Mouse (Mus musculus) CH12F3 (cell line): ENCODE measurements around the gene Actn1.

ENCODE experiments used
- in situ Hi-C: fragments of 300-500 bp; cut with MboI; formaldehyde crosslinking; loops from 2 replicates; pipeline ENCODE4 v1.14.3; 2020; ENCODE audit warnings: low sequenced_read_pairs

Gene Actn1

DNA sequence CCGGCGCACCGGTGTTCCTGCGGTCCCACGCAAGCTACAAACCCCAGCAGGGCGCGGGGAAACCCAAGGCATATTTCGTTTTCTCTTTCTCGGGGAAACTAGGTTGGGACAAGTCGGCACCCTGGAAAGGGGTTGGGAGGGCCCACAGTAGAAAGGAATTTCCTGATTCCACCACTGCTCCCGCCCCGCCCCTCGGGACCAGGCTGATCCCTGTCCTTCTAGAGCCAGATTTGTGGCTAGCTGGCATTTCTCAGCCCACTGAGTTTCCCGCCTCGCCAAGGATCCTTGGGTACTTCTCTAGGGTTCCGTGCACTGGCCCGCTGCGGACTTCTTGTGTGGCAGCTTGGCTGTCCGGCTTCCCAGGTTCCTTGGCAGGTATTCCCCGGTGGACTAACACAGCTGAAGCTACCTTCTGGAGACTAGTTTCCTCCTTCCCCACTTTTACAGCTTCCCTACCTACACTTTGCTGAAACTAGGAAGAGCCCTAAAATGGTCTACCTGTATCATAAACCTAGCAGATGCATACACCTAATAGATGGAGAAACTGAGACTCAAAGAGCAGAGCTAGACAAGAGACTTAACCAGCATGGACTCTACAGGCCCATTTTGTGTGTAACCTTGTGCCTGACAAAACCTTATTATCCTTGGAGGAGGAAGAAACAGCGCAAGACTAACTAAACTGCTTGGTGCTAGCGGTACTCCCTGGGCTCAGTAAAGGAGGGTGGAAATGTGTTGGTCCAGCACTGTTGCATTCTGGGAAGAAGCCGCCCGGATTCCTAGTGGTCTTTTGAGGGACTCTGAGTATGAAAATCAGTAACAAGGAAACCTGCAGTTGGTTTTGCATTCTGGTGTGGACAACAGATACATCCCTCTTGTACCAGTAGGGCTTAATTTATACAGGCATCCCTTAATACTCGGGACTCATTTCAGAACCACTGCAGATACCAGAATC is 849 bp upstream of the Actn1 start:
- in situ Hi-C loops = no loop called here

DNA sequence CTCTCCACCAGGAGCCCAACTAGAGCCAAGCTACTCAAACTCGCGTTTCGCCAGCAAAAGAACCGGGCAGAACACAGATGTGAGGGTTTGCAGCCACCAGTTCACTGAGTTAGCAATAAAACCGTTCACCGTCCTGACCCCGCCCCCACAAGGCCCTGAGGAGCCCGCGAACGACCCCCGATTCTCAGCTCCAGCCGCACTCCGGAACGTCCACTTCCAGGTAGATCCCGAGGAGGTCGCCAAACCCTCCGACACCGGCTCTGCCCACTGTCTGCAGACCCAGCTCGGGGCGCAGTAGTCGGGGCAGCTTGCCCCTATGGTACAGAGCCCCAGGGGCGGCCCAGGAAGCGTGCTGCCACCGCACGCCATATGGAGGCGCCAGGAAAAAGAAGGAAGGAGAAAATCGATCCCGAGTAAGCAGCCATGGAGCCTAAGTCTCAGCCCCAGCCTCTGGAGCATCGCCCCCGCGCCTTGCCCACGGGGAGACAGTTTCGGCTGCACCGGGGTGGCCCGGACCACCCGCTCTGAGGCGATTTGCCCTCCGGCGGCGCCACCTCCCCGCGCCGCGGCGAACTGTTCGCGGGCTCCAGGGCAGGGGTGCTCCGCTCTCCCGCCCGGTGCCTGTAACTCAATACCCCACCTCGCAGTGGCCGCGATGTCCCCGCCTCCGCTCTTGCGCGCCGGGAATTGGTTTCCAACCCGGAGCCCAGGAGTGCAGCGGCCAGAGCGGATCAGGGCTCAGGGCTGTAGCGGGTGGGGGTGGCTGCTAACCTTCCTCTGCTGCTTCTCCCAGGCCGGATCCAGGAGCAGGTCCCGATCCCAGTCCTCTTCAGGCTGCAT is 735 bp downstream of the Actn1 start:
- in situ Hi-C loops = no loop called here

DNA sequence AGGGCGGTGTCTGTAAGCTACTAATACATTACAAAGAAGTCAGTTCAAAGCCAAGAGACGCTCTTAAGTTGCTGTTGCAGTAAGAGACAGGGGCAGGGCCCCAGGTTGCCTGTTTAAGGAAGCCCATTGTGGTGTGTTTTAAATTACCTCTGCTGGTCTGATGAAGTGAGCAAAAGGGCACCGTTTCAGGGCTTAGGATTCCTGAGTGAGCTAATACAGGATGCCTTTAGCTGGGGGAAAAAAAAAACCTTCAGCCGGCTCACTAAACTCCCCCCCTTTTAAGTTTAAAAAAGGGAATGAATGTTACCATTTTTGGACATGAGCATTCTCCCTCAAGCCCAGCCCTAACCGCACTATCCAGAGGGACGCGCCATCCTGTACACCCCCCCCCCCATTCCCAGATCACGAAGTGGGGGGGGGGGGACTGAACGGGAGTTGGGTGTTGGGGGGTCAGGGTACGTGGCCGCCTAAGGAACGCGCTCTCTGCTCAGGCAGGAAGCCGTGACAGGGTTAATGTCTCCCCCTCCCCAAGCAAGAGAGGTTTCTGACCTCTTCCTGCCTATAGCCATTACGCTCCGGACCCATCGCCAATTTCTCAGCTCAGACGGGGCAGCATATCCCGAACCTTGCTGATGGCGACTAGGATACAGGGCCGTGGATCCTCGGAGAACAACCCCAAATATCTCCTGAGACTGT is 1.5 kb downstream of the Actn1 start:
- in situ Hi-C loops = no loop called here

DNA sequence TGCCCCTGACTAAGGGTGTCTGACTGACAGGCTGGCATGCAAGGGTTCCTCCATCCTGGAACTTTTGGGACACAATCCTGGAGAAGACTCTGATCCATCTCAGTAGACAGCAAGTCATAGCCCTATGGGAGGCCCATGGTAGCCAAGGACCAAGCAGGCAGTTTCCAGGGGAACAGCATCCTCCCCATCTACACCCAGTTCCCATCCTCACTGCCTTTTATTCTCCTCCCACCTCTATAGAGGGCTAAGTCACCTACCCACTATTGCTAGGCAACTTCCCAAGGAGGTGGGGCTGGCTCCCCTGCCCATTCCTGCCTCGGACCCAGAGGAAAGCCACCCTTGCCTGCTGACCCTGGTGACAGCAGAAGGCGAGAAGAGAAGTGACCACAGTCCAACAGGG is 8.2 kb downstream of the Actn1 start:
- in situ Hi-C loops = no loop called here

DNA sequence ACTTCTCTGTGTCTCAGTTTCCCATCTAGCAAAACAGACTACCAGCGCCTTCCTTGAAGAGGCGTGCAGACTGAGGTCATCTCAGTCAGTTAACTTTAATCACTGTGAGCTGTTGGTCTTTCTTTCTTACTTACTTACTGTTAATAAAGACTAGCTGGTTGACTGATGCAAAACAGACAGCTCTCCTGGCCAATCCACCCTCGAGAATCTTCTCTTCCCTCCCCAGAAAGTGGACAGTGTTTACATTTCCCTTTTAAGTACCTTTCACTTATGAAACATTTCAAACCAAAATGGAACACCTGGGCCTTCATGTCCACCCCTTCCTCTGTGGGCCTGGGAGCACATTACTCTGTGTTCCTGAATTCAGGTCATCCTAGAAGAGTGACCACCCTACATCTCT is 8.6 kb downstream of the Actn1 start:
- in situ Hi-C loops = no loop called here

DNA sequence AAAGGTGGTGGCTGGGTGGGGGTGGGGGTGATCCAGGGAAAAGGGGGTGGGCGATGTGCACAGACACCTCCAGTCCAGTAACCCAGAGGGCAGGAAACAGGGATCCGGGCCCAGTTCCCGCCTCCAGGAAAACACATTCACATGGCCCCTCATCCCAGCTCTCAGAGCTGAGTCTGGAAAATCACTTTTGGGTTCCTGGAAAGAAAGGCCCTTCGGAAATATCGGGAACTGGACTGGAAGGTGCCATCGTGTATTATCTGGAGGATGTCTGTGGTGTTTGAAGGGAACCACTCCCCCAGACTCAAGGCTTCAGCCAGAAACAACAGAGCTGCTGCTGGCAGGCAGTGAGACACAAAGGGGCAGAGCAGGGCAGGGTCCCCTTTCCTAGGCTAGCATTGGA is 10.6 kb downstream of the Actn1 start:
- in situ Hi-C loops = no loop called here

DNA sequence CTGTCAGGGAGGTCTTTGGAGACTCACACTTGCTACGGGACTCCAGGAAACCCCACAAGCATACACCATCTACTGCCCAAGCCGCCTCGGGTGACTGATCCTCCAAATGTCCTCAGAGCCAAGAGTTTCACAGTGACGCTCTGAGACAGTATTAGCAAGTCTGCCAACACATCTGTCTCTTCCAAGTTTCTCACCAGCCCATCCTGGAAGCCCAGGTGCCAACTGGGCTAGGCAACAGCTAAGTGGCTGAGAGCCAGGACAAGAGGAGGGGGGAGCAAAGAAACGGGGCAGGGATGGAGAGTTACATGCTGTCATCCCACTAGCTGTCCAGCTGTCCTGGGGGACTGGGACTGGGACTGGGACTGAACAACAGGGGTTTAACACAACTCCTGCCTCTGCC is 13.1 kb downstream of the Actn1 start:
- in situ Hi-C loops = no loop called here

DNA sequence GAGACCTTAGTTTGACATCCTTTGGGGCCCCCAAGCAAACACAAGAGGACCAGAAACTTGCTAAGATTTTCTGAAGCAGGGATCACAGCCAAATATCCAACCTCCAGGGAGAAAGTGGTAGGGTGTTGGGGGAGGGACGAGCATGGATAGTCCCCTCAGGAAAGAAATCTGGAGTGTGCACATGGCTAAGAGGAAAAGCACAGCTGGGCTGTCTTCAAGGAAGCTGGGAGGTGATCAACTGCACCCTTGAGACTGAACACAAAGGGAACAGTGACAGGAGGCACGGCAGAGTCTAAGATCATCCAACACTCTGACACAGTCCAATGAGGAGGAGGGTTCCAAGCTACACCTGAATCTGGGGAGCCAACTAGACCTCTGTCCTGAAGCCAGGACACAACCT is 13.7 kb downstream of the Actn1 start:
- in situ Hi-C loops = no loop called here

DNA sequence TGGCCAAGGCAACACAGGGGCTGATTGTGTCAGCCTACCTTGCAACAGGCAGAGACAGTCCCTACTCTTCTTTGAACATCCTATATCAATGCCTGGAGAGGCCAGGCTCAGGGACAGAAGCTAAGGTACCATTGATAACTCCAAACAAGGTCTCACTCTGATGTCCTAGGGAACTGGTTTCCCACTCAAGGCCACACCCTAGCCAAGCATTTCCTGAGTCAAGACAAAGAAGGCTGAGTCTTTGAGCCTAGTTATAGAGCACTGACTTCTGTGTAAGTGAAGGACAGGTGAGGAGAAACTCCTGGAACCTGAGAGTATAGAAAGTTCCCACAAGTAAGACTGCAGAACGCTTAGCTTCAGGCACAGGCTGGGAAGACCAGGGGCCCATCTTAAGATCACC is 15.4 kb downstream of the Actn1 start:
- in situ Hi-C loops = no loop called here

DNA sequence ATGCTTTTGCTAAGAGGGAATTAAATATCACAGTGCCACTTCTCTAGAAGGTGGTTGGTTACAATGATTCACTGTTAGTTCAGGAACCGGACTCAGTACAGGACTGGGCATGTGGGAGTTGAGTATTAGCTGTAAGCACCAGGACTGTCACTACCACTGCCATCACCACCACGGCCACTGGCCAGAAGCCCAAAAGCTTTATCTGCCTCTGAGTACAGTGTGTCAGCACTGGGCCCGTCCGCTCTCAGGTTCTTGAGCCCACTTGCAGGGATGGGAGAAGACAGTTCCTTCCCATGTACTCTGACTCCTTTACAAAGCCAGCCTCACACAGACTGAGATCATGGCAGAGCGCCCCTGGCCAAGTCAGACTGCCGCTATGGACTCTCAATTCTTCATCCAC is 16.0 kb downstream of the Actn1 start:
- in situ Hi-C loops = no loop called here

DNA sequence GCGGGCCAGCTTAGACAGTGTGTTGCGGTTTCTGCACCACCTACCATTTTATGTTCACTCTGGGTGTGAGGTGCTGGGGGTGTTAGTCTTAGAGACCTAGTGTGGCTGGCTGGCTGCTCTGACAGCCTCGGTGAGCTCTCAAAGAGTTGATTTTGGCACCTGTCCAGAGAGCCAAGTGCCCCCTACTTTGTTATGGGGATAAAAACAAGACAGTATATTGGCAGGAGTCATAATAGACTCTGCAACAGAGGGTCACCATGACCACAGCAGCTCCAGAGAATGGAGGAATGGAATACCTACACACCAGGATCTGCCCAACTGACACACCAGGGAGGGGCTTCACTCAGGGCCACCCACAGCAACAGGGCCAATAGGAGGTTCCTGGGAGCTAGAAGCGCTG is 16.8 kb downstream of the Actn1 start:
- in situ Hi-C loops = no loop called here

DNA sequence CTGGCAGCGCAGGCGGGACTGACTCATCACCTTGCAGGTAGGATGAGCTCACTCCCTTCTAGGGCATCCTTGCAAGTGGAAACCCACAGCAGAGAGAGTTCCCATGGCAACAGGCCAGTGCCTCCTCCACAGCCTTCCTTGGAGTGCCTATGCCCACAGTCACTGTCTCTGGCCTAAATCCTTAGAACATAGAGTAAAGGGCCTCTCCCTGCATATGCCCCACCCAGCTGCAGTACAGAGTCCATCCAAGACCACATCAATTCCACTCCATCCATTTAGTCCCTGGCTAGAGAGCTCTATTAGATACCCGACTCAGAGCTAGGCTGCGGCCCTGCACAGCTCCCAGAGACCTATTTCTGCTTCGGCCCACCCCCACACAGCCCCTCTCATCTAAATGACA is 20.7 kb downstream of the Actn1 start:
- in situ Hi-C loops = no loop called here

DNA sequence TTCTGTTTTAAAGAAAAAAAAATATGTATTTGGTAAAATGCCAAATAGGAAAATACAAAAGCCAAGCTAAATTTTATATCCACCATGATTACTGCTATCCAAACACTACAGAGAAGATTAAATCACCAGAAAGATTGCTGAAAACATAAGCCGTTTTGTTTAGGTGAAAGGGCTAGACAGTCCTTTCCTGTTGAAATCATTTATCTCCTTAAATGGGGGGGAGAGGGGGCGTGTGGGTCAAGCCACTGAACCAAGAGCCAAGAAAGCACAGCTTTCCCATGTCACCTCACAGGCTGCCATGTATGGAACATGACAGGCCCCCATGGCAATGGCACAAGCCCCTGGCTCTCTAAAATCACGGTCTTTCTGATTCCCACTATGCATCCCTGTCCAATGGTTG is 21.6 kb downstream of the Actn1 start:
- in situ Hi-C loops = no loop called here

DNA sequence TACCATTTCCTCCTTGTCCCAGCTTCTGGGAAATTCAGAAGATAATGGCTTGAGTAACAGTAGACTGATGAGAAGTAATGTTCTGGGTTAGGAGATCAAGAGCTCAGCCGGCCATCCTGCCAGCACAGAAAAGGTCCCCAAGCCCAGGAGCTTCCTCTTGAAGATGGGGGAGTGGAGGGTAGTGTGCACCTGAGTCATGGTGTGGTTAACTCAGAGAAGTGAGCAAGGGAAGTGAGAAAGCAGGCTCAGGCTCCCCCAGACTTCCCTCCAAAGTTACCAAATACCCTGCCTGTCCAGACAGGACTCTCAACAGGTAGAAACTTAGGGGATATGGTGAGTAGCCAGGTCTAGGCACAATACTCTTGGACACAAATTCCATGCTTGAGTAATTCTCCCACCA is 24.9 kb downstream of the Actn1 start:
- in situ Hi-C loops = no loop called here

DNA sequence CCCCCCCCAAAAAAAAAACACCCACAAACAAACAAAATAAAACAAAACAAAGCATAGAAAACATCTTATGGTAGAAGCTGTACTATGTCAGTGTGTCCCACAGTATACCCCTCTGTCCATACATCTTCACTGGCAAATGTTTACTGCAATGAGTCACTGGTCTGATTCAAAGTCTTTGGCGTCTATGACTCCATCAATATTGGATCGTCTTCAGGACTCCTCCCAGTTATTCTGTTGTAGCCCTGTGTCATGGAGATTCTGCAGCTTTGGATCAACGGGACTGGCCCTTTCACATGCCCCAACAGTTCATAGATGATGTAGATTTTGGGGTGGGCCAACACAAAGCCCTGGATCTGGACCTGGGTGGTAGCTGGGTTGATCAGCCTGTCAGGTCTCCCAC is 25.9 kb downstream of the Actn1 start:
- in situ Hi-C loops = no loop called here

DNA sequence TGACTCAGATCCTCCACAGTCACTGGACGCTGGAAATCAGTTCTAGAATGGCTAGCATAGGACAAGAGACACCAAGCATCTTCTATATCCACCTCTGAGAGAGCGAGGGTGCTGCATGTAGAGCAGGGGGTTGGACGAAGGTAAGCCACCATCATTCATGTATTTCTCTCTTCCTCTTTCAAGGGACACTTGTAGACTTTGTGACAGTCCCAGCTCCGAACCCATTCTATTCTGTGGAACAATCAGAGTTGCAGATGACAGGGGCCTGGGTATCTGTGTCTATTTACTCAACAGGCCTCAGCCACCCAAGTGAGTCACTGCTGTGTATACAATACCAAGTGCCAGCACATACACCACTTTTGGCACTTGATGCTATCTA is 27.3 kb downstream of the Actn1 start:
- in situ Hi-C loops = no loop called here

DNA sequence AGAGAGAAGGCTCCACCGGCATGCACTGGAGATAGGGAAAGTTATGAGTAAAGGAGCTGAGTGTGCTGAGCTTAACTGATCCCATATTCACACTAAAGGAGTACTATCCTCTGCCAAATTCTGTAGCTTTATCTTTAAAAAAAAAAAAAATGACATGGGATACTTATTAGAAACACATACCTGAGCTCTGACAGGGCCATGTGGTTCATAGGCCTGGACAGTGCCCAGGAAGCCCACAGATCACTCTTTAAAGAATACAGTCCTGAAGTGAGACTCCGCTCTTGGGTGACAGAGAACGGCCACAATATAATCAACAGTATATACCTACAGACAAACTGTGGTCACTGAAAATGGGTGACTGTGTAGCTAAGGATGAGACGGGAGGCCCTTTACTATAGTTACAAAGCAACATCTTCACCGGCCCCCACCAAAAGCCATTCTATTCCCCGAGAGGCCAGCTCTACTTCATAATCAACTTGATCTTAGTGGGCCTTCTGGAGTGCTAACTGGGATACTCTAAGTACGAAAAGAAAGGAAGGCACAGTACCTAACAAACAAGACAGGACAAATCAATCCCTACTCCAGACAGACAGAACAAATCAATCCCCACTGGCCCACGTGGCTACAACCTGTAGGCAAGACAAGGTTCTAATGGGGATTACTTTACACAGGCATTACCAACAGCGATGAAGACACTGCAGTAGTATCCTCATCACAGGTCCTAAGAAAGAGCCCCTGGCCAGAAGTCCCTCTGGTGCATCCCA is 27.9 kb downstream of the Actn1 start:
- in situ Hi-C loops = no loop called here

DNA sequence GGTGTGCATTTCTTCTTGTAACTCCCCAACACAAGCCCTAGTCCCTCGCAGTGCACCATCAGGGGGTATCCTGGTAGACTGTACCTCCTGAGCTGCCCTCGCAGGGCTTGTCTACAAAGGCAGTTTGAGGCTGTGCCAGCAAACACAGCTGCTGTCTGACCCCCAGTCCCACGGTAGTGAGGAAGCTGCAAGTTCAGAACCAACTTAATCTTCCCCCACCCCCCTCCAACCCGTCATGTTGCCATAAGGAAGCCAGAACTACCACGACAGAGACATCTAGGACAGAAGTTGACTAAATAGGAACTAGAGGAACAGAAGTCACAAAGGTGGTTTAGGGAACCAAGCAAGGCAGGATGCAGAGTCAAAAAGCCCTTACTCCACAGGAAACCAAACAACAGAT is 28.9 kb downstream of the Actn1 start:
- in situ Hi-C loops = no loop called here

DNA sequence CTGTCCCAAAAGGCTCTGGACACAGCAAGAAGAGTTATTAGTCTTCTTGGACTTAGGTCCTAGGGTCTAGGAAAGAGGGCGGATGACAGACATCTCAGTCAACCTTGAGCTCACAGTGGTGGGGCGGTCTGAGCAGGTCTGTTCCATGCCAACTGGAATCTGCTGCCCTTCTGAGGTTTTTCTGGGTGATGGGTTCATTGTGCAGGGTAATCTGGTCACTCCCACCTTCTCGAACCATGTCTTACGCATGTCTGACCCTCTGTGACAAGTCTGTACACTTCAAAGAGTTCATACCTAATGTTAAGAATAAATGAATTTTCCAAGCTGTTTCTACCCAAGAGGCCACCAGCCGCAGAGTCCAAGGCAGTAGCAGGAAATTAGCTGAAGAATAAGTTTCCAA is 29.3 kb downstream of the Actn1 start:
- in situ Hi-C loops = no loop called here

DNA sequence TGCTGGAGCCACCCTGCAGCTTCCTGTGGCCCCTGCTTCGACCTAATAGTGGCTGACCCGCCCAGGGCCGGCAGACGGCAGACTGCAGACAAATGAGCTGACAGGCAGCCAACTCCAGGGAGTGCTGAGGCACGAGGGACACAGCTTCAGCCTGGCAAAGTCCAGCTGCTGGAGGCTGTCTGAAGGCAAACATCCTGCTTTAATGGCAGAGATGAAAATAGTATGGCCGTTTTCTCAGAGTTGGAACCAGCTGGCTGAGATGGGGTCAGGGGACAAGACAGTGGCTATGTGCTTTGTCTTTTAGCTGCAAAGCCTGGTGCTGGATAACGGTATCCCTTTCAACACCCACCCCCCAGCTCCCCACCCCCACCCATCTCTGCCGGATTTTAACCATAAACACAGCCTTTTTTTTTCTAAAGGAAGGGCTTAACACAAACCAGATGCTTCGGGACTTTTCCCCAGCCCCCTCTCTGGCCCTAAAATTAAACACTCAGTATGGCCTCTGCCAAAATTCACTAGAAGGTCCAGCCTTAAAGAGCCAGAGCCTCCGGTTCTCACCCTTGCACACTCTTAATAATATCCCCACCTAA is 30.0 kb downstream of the Actn1 start:
- in situ Hi-C loops = no loop called here
